Mouse (Mus musculus) midbrain, embryonic 13.5 days (tissue): Measurements from ENCODE around the gene Zfp62. TPM values are rescaled to one million over a fixed set of nuclear protein-coding genes. Genes with fewer than 3 reads are reported as not detected.

Experiments used
- ATAC-seq: fragments of 200-750 bp; cut with Nextera tagmentation; 2 replicates; pipeline ENCODE4 v1.8.0; 2017; ENCODE audit warnings: mild to moderate bottlenecking, moderate TSS enrichment, moderate library complexity
- H3K27ac ChIP-seq: fragments of 300-500 bp; sonication (generic); 2 replicates; pipeline ENCODE4 v1.5.1; 2015; ENCODE audit warnings: inconsistent platforms, mild to moderate bottlenecking, moderate library complexity
- H3K27me3 ChIP-seq: fragments of 300-500 bp; sonication (generic); 2 replicates; pipeline ENCODE4 v1.6.1; 2015; ENCODE audit warnings: mild to moderate bottlenecking, inconsistent platforms
- H3K36me3 ChIP-seq: fragments of 300-500 bp; sonication (generic); 2 replicates; pipeline ENCODE4 v1.6.1; 2015; ENCODE audit warnings: mild to moderate bottlenecking, inconsistent platforms
- H3K4me1 ChIP-seq: fragments of 300-500 bp; sonication (generic); replicated peaks from 2 replicates; pipeline ENCODE4 v1.6.1; 2015; ENCODE audit warnings: inconsistent platforms
- H3K4me2 ChIP-seq: fragments of 300-500 bp; sonication (generic); replicated peaks from 2 replicates; pipeline ENCODE4 v1.6.1; 2015; ENCODE audit warnings: moderate library complexity, mild to moderate bottlenecking, inconsistent platforms
- H3K4me3 ChIP-seq: fragments of 300-500 bp; sonication (generic); replicated peaks from 2 replicates; pipeline ENCODE4 v1.5.1; 2015; ENCODE audit warnings: mild to moderate bottlenecking, inconsistent platforms
- H3K9ac ChIP-seq: fragments of 300-500 bp; sonication (generic); replicated peaks from 2 replicates; pipeline ENCODE4 v1.6.1; 2015; ENCODE audit warnings: mild to moderate bottlenecking, inconsistent platforms
- H3K9me3 ChIP-seq: fragments of 300-500 bp; sonication (generic); 2 replicates; pipeline ENCODE4 v1.6.1; 2016; ENCODE audit warnings: mild to moderate bottlenecking, inconsistent platforms
- WGBS: fragments of 180-500 bp; shearing (Covaris S2); methylation state at CpG from one replicate; pipeline ENCODE4 v1.1.7; 2015; 5-methylcytosine and 5-hydroxymethylcytosine counted together
- polyA plus RNA-seq: library from polyadenylated mRNA; unstranded; fragments of >200 nt; fragmentation: Nextera tagmentation; extraction: Ambion mirVana; gene quantifications from 2 replicates; pipeline ENCODE4 v1.2.1, GENCODE M21; 2015

The Zfp62 gene
- polyA plus RNA-seq, 1 experiment from 2014 or later: 58.5 TPM

- no peaks in the 10 kb centered on the region for H3K27me3 ChIP-seq
- peaks cover 35% of the 10 kb centered on the region for H3K4me1 ChIP-seq
- H3K27ac ChIP-seq: no peak overlapping the region
- H3K9me3 ChIP-seq: no peaks in the 10 kb centered on the region
- H3K9ac ChIP-seq: no peak overlapping the region
- no peak for ATAC-seq
- no peak overlapping the region for H3K4me3 ChIP-seq
- 93% methylated on average over 6 of the region's 6 CpGs for WGBS
- no peak overlapping the region for H3K4me2 ChIP-seq
- peaks cover 16% of the 10 kb centered on the region for H3K36me3 ChIP-seq
Measured at GRCm38 (mm10) chr11:49253035-49253434, 49.9 kb downstream of the Zfp62 start.

- WGBS: 96% methylated on average over 2 of the region's 2 CpGs
- no peak overlapping the region for H3K27ac ChIP-seq
- H3K27me3 ChIP-seq: no peaks in the 10 kb centered on the region
- H3K4me2 ChIP-seq: no peak overlapping the region
- no peak overlapping the region for H3K9ac ChIP-seq
- H3K4me1 ChIP-seq: no peaks in the 10 kb centered on the region
- H3K4me3 ChIP-seq: no peak overlapping the region
- peaks cover 32% of the 10 kb centered on the region for H3K36me3 ChIP-seq
- no peaks in the 10 kb centered on the region for H3K9me3 ChIP-seq
- no peak for ATAC-seq
Measured at GRCm38 (mm10) chr11:49259296-49259695, 56.2 kb downstream of the Zfp62 start.

- Histone ChIP-seq H3K27ac (no peak overlapping the region), H3K9ac (no peak overlapping the region), H3K27me3 (no peaks in the 10 kb centered on the region), H3K9me3 (no peaks in the 10 kb centered on the region), H3K4me3 (no peak overlapping the region), H3K36me3 (peaks cover 27% of the 10 kb centered on the region), H3K4me1 (no peaks in the 10 kb centered on the region), H3K4me2 (no peak overlapping the region)
- ATAC-seq: no peak
- 81% methylated on average over 1 of the region's 1 CpGs for WGBS
Measured at GRCm38 (mm10) chr11:49259829-49260228, 56.7 kb downstream of the Zfp62 start.

- Histone ChIP-seq H3K9ac (no peak overlapping the region), H3K4me3 (no peak overlapping the region), H3K36me3 (peaks cover 26% of the 10 kb centered on the region), H3K27me3 (no peaks in the 10 kb centered on the region), H3K4me2 (no peak overlapping the region), H3K27ac (no peak overlapping the region), H3K4me1 (no peaks in the 10 kb centered on the region), H3K9me3 (no peaks in the 10 kb centered on the region)
- 97% methylated on average over 21 of the region's 21 CpGs for WGBS
- no peak for ATAC-seq
Measured at GRCm38 (mm10) chr11:49260598-49261312, 57.7 kb downstream of the Zfp62 start.

GRCm38 (mm10) chr11:49261313-49261855 lies 58.3 kb downstream of the Zfp62 start:
- Histone ChIP-seq H3K27ac (no peak overlapping the region), H3K4me1 (no peaks in the 10 kb centered on the region), H3K9ac (no peak overlapping the region), H3K36me3 (peaks cover 26% of the 10 kb centered on the region), H3K4me3 (no peak overlapping the region), H3K4me2 (no peak overlapping the region), H3K9me3 (no peaks in the 10 kb centered on the region), H3K27me3 (no peaks in the 10 kb centered on the region)
- peak; percentile 29; the same call in 1 of the 2 replicates for ATAC-seq
- 94% methylated on average over 14 of the region's 14 CpGs for WGBS

GRCm38 (mm10) chr11:49262286-49262685 lies 59.2 kb downstream of the Zfp62 start:
- 0 out of 2 replicates have a peak, but pooled peaks have one; percentile 29 for ATAC-seq
- WGBS: 94% methylated on average over 5 of the region's 5 CpGs
- no peak overlapping the region for H3K4me3 ChIP-seq

GRCm38 (mm10) chr11:49263149-49263548 lies 60.1 kb downstream of the Zfp62 start:
- no peaks in the 10 kb centered on the region for H3K9me3 ChIP-seq
- 97% methylated on average over 6 of the region's 6 CpGs for WGBS

More at GRCm38 (mm10) chr11:49262286-49262685, 59.2 kb downstream of the Zfp62 start:
- H3K9ac ChIP-seq: no peak overlapping the region
- H3K27me3 ChIP-seq: no peaks in the 10 kb centered on the region
- peaks cover 26% of the 10 kb centered on the region for H3K36me3 ChIP-seq
- H3K9me3 ChIP-seq: no peaks in the 10 kb centered on the region
- no peak overlapping the region for H3K27ac ChIP-seq
- H3K4me2 ChIP-seq: no peak overlapping the region
- no peaks in the 10 kb centered on the region for H3K4me1 ChIP-seq

GRCm38 (mm10) chr11:49264081-49264480 lies 61.0 kb downstream of the Zfp62 start:
- peaks cover 26% of the 10 kb centered on the region for H3K36me3 ChIP-seq
- H3K9me3 ChIP-seq: no peaks in the 10 kb centered on the region
- no peak overlapping the region for H3K27ac ChIP-seq
- 82% methylated on average over 7 of the region's 7 CpGs for WGBS
- no peak for ATAC-seq
- H3K4me3 ChIP-seq: no peak overlapping the region
- H3K9ac ChIP-seq: no peak overlapping the region
- H3K4me1 ChIP-seq: no peaks in the 10 kb centered on the region
- no peaks in the 10 kb centered on the region for H3K27me3 ChIP-seq
- H3K4me2 ChIP-seq: no peak overlapping the region

More at GRCm38 (mm10) chr11:49263149-49263548, 60.1 kb downstream of the Zfp62 start:
- Histone ChIP-seq H3K9ac (no peak overlapping the region), H3K27ac (no peak overlapping the region), H3K36me3 (peaks cover 26% of the 10 kb centered on the region), H3K27me3 (no peaks in the 10 kb centered on the region), H3K4me1 (no peaks in the 10 kb centered on the region), H3K4me3 (no peak overlapping the region), H3K4me2 (no peak overlapping the region)
- no peak for ATAC-seq

GRCm38 (mm10) chr11:49264622-49265021 lies 61.5 kb downstream of the Zfp62 start:
- Histone ChIP-seq H3K9me3 (no peaks in the 10 kb centered on the region), H3K27me3 (no peaks in the 10 kb centered on the region), H3K4me2 (no peak overlapping the region), H3K9ac (no peak overlapping the region), H3K4me3 (no peak overlapping the region), H3K27ac (no peak overlapping the region), H3K4me1 (no peaks in the 10 kb centered on the region), H3K36me3 (peaks cover 26% of the 10 kb centered on the region)
- ATAC-seq: no peak
- WGBS: 79% methylated on average over 11 of the region's 11 CpGs

GRCm38 (mm10) chr11:49265101-49265500 lies 62.0 kb downstream of the Zfp62 start:
- Histone ChIP-seq H3K27ac (no peak overlapping the region), H3K27me3 (no peaks in the 10 kb centered on the region), H3K4me1 (no peaks in the 10 kb centered on the region), H3K9ac (no peak overlapping the region), H3K4me2 (no peak overlapping the region), H3K4me3 (no peak overlapping the region), H3K36me3 (peaks cover 26% of the 10 kb centered on the region), H3K9me3 (no peaks in the 10 kb centered on the region)
- 84% methylated on average over 8 of the region's 8 CpGs for WGBS
- no peak for ATAC-seq

- no peaks in the 10 kb centered on the region for H3K9me3 ChIP-seq
- no peak overlapping the region for H3K9ac ChIP-seq
- 90% methylated on average over 6 of the region's 6 CpGs for WGBS
- no peak overlapping the region for H3K27ac ChIP-seq
- ATAC-seq: no peak
- H3K4me1 ChIP-seq: no peaks in the 10 kb centered on the region
- H3K27me3 ChIP-seq: no peaks in the 10 kb centered on the region
- H3K4me2 ChIP-seq: no peak overlapping the region
- no peak overlapping the region for H3K4me3 ChIP-seq
- H3K36me3 ChIP-seq: peaks cover 13% of the 10 kb centered on the region
Measured at GRCm38 (mm10) chr11:49266671-49267070, 63.6 kb downstream of the Zfp62 start.

- no peaks in the 10 kb centered on the region for H3K27me3 ChIP-seq
- H3K4me1 ChIP-seq: no peaks in the 10 kb centered on the region
- peaks cover 7% of the 10 kb centered on the region for H3K36me3 ChIP-seq
- H3K27ac ChIP-seq: no peak overlapping the region
- H3K4me2 ChIP-seq: no peak overlapping the region
- H3K9me3 ChIP-seq: no peaks in the 10 kb centered on the region
- 91% methylated on average over 10 of the region's 10 CpGs for WGBS
- ATAC-seq: no peak
- H3K9ac ChIP-seq: no peak overlapping the region
- no peak overlapping the region for H3K4me3 ChIP-seq
Measured at GRCm38 (mm10) chr11:49267316-49267715, 64.2 kb downstream of the Zfp62 start.
